Mouse (Mus musculus) C2C12 (cell line): ENCODE results near the gene Pgc. TPM values are rescaled to one million over a fixed set of nuclear protein-coding genes. Genes with fewer than 3 reads are reported as not detected.

Experiments used
- H3K27me3 ChIP-seq: one replicate; pipeline ENCODE4 v1.6.1; 2011; ENCODE audit not compliant: control insufficient read depth, insufficient read depth, insufficient read length
- H3K36me3 ChIP-seq: one replicate; pipeline ENCODE4 v1.6.1; 2011; ENCODE audit not compliant: control insufficient read depth, insufficient read depth
- H3K4me3 ChIP-seq: one replicate; pipeline ENCODE4 v1.5.1; 2011; ENCODE audit warnings: mild to moderate bottlenecking, control low read depth; ENCODE audit not compliant: poor library complexity, insufficient read depth, severe bottlenecking
- H3K79me2 ChIP-seq: one replicate; pipeline ENCODE4 v1.6.1; 2011; ENCODE audit not compliant: control insufficient read depth, insufficient read depth
- H3K79me3 ChIP-seq: one replicate; pipeline ENCODE4 v1.6.1; 2011; ENCODE audit warnings: low read depth, control low read depth
- H3ac ChIP-seq: one replicate; pipeline ENCODE3; 2011; ENCODE audit warnings: low read depth; ENCODE audit not compliant: control insufficient read depth, insufficient read length
- CEBPB ChIP-seq: IDR thresholded peaks from one replicate; pipeline ENCODE4 v1.6.1; 2011; ENCODE audit warnings: low read depth, mild to moderate bottlenecking, control low read depth, moderate library complexity
- CTCF ChIP-seq: IDR thresholded peaks from one replicate; pipeline ENCODE4 v1.5.1; 2011; ENCODE audit not compliant: control insufficient read depth, insufficient read depth, insufficient read length
- FOSL1 ChIP-seq: IDR thresholded peaks from one replicate; pipeline ENCODE4 v1.8.0; 2011; ENCODE audit warnings: mild to moderate bottlenecking, low read length; ENCODE audit not compliant: poor library complexity, insufficient read depth, severe bottlenecking
- MAX ChIP-seq: IDR thresholded peaks from one replicate; pipeline ENCODE4 v1.6.1; 2011; ENCODE audit warnings: mild to moderate bottlenecking, control low read depth
- MYOD1 ChIP-seq: IDR thresholded peaks from one replicate; pipeline ENCODE4 v1.6.1; 2011; ENCODE audit warnings: low read depth; ENCODE audit not compliant: control insufficient read depth, insufficient read length
- MYOG ChIP-seq: IDR thresholded peaks from one replicate; pipeline ENCODE4 v1.6.1; 2011; ENCODE audit not compliant: control insufficient read depth, insufficient read length; ENCODE audit errors: extremely low read depth
- USF1 ChIP-seq: IDR thresholded peaks from one replicate; pipeline ENCODE4 v1.6.1; 2011; ENCODE audit warnings: low read depth, mild to moderate bottlenecking, control low read depth, moderate library complexity
- long read RNA-seq, 2 experiments: library from polyadenylated mRNA; unstranded; transcript quantifications; one replicate each; pipeline ENCODE4 v2.0.0; 2019 to 2020
- polyA plus RNA-seq: library from polyadenylated mRNA; unstranded; fragments of >200 nt; fragmentation: generic; extraction: Trizol; gene quantifications from one replicate; pipeline ENCODE4 v1.2.1, GENCODE M21; 2012; ENCODE audit warnings: missing spikeins

Gene Pgc
- not detected for polyA plus RNA-seq
- long read RNA-seq, experiment 1: 0 reads
- long read RNA-seq, experiment 2: 0 reads

DNA sequence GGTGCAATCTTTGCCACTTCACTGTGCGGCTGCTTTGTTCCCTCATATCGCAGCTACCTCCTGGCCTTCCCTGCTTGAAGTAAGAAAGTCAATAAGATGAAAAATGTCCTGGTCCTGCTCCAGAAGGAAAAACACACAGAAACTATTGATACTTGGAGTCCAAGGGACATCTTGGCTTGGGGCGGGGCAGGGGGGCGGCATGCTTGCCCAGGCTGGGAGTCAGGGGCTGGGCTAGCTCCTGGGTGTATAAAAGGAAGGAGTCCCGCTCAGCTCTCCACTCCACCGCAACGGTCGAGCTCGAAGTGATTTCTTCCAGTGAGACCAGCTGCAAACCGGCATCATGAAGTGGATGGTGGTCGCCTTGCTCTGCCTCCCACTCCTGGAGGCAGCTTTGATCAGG is at the start of gene Pgc:
Gene Pgc, plus strand, starts transcription at position 277 of the 400 bp plus-strand sequence.
- Histone ChIP-seq H3ac (no peak within 1 kb of the TSS), H3K27me3 (peaks cover 49% of the 10 kb centered on the region), H3K79me3 (no peaks in the 10 kb centered on the region), H3K36me3 (no peaks in the 10 kb centered on the region), H3K79me2 (no peaks in the 10 kb centered on the region), H3K4me3 (no peak within 1 kb of the TSS)
- TF ChIP-seq CTCF (no peak), MYOD1 (no peak), MAX (no peak), CEBPB (no peak), USF1 (no peak), MYOG (no peak), FOSL1 (no peak)

DNA sequence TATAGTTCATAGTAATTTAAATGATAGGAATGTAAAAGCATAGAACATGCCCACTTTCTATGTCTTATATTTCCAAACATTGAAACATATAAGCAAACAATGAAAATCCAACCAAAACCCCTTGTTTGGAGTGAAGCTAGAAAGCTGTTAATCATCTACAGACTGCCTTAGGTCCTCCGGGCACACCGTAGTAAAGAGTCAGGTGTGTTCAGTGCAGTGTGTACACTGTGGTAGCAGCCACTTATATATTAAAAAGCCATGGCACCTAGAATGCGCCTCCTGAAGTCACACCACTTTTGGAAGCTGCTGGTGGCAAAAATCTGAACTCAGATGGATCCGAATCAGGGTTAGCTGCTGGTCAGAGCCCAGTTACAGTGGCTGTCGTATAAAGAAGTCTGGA is 48.4 kb upstream of the Pgc start:
- H3K27me3 ChIP-seq: no peaks in the 10 kb centered on the region
- H3K4me3 ChIP-seq: no peak overlapping the region
- H3K79me2 ChIP-seq: no peaks in the 10 kb centered on the region
- no peak for TF ChIP-seq CTCF
- TF ChIP-seq MYOD1: no peak
- no peak for TF ChIP-seq FOSL1
- no peak for TF ChIP-seq MAX
- TF ChIP-seq CEBPB: no peak
- no peak for TF ChIP-seq MYOG
- TF ChIP-seq USF1: no peak
- no peak overlapping the region for H3ac ChIP-seq
- H3K79me3 ChIP-seq: no peaks in the 10 kb centered on the region
- peaks cover 7% of the 10 kb centered on the region for H3K36me3 ChIP-seq

- H3K27me3 ChIP-seq: no peaks in the 10 kb centered on the region
- no peaks in the 10 kb centered on the region for H3K79me3 ChIP-seq
- no peak overlapping the region for H3ac ChIP-seq
- no peak for TF ChIP-seq CTCF
- no peak for TF ChIP-seq MAX
- TF ChIP-seq CEBPB: no peak
- no peak for TF ChIP-seq FOSL1
- TF ChIP-seq MYOD1: no peak
- TF ChIP-seq MYOG: no peak
- TF ChIP-seq USF1: no peak
- H3K36me3 ChIP-seq: peaks cover 12% of the 10 kb centered on the region
- H3K79me2 ChIP-seq: no peaks in the 10 kb centered on the region
- no peak overlapping the region for H3K4me3 ChIP-seq
Observed at GRCm38 (mm10) chr17:47678702-47679101, 47.9 kb upstream of the Pgc start.

- peaks cover 32% of the 10 kb centered on the region for H3K36me3 ChIP-seq
Observed at GRCm38 (mm10) chr17:47682836-47683235, 43.8 kb upstream of the Pgc start.

GRCm38 (mm10) chr17:47687409-47688343 is 39.0 kb upstream of the Pgc start:
- Histone ChIP-seq H3K4me3 (peak overlapping the region; percentile 94), H3K36me3 (peaks cover 32% of the 10 kb centered on the region), H3K79me3 (peaks cover 20% of the 10 kb centered on the region), H3K79me2 (peaks cover 29% of the 10 kb centered on the region), H3ac (peak overlapping the region; percentile 82), H3K27me3 (no peaks in the 10 kb centered on the region)
- TF ChIP-seq MYOG (no peak), MYOD1 (no peak), FOSL1 (no peak), CEBPB (peak; percentile 97), USF1 (peak; percentile 52), MAX (peak; percentile 35), CTCF (no peak)

More at GRCm38 (mm10) chr17:47682836-47683235, 43.8 kb upstream of the Pgc start:
- Histone ChIP-seq H3K79me2 (peaks cover 29% of the 10 kb centered on the region), H3K27me3 (no peaks in the 10 kb centered on the region), H3K79me3 (peaks cover 20% of the 10 kb centered on the region), H3ac (no peak overlapping the region), H3K4me3 (no peak overlapping the region)
- no peak for TF ChIP-seq MYOG
- TF ChIP-seq CTCF: no peak
- TF ChIP-seq CEBPB: no peak
- TF ChIP-seq FOSL1: no peak
- no peak for TF ChIP-seq MAX
- no peak for TF ChIP-seq MYOD1
- no peak for TF ChIP-seq USF1
